Mouse (Mus musculus): ENCODE measurements around the gene Vwf.

DNA sequence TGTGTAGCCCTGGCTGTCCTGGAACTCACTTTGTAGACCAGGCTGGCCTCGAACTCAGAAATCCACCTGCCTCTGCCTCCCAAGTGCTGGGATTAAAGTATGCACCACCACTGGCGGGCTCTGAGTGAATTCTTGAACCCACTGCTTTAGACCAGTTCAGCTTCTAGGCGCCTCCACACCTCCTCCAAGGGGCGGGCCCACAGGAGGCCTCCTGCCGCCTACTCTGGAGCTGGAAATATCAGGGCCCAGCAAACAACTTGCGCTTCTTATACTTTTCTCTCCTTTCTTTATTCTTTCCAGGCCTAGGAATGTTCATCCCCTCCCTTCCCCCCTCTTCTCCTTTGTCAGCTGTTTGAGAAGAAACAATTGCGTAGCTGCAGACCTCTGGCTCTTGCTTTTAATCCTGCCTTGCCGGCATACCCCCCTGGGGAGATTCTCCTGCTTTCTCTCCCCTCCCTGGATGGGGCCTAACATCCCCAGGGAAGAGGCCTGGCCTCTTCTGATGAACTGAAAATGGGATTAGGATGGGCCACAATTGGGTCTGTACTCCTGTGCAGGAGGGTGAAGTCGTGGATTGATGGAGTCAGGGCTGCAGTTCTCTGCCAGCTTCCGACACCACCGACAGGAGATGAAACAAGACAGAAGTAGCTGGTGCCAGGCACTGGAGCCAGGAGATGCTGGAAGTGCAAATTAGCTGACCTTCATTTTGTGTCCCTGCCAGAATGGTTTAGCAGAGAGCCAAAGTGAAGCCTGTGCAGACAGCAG, 31.5 kb downstream of the Vwf start:
- TF ChIP-seq CTCF (IDR thresholded peaks at IDR 0.05; ENCODE audit: extremely low read depth, insufficient read length, insufficient replicate concordance, low read depth, low read length) (no peak), POLR2A (IDR thresholded peaks at IDR 0.05; ENCODE audit: low read depth, low read length) (no peak)
